Mouse (Mus musculus): ENCODE results near the gene Gsdme.

The Gsdme gene

DNA sequence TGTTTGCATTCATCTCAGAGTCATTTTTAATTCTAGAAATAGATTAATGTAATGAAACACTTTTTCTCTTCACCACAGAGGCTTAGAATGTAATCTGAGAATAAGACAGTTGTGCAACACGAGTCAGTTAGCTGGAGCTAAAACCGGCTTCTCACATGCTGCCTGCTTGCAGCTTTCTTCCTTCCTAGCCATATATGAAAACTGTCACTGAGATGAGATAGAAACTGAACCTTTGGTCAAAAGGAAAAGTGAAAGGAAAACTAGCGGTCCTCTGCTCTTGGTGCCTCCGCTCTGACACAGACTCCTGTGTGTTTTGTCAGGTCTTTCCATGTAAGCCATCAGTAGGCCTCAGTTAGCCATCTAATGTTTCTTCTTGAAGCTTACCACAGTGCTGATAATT is 75.7 kb downstream of the Gsdme start:
- DNase-seq (ENCODE audit: low spot score): no peak

- DNase-seq (ENCODE audit: low spot score): no peak
These were observed 83.5 kb downstream of the Gsdme start for GRCm38 (mm10) chr6:50180189-50180588.

GRCm38 (mm10) chr6:50175736-50176135 is 87.9 kb downstream of the Gsdme start:
- no peak for DNase-seq (ENCODE audit: low spot score)

DNA sequence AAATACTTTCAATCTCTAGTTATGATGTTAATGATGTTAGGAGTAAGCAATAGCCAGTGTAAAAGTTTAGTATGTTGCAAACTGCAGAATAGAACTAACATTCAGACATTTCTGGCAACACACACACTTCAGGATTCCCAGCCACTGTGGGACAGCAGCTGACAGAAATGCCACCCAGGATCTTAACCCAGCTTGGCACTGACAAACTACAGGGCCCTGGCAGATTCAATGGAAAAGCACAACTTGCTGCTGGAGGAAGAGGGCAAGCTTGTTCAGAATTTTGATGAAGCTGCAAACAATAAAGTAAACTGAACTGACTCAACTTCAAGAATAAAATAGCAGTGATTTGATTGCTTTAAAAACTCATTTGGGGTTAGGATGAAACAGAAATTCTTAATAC is 93.9 kb downstream of the Gsdme start:
- no peak for DNase-seq (ENCODE audit: low spot score)

DNA sequence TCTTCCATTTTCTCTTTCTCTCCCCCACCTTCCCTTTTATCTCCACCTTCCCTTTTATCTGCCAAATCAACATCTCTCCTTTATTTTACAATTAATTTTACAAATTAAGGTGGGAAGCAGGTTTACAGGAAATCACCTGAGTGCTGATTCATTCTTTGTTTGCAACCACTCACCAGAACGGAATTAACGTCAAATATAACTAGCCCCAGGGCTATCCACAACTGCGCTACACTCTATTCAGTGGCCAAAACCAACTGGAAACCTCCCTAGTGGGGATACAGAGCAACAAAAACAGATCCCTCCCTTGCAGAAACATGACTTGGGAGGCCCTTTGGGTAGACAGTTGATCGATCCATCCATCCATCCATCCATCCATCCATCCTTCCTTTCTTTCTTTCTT is 94.8 kb downstream of the Gsdme start:
- DNase-seq (ENCODE audit: low spot score): no peak

DNA sequence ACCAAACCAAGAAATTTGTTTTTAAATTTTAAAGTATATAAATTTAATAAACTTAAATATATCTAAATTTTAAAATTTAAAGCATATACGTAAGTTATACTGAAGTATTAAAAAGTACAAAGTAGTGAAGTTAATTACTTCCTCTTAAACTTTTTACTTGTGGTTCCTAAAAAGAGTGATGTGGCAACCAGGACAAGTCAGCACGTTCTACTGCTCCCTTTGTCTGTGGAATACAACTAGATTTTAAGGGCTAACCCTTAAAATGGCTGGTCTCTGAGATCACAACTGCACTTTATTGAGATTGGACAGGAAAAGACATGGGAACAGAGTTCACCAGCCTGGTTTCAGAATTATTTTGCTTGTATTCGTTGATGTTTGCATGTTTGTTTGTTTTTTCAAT is 100.6 kb downstream of the Gsdme start:
- no peak for DNase-seq (ENCODE audit: low spot score)

GRCm38 (mm10) chr6:50159842-50160241 is 103.8 kb downstream of the Gsdme start:
- no peak for DNase-seq (ENCODE audit: low spot score)

DNA sequence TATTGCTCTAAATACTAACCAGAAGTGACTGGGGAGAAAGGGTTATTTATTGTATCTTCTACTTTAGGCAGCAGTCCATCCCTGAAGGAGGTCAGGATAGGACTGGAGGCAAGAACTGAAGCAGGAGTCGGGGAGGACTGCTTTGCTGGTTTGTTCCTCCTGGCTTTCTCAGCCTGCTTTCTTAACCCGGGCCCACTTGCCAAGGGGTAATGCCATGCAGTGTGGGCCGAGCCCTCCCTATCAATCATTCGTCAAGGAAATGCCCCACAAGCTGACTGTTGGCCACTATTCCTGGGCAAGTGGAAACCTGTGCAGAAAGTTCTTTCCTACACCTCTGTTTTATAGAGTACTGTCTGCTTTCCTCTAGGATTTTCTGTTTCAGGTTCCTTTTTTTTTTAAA is 114.3 kb downstream of the Gsdme start:
- DNase-seq (ENCODE audit: low spot score): no peak

- DNase-seq (ENCODE audit: low spot score): no peak
These were observed 117.5 kb downstream of the Gsdme start for GRCm38 (mm10) chr6:50146158-50146557.

GRCm38 (mm10) chr6:50139526-50139925 is 124.1 kb downstream of the Gsdme start:
- DNase-seq (ENCODE audit: low spot score): no peak
